ENCODE assay signal across 10 mouse cellular contexts in the genomic region with DNA sequence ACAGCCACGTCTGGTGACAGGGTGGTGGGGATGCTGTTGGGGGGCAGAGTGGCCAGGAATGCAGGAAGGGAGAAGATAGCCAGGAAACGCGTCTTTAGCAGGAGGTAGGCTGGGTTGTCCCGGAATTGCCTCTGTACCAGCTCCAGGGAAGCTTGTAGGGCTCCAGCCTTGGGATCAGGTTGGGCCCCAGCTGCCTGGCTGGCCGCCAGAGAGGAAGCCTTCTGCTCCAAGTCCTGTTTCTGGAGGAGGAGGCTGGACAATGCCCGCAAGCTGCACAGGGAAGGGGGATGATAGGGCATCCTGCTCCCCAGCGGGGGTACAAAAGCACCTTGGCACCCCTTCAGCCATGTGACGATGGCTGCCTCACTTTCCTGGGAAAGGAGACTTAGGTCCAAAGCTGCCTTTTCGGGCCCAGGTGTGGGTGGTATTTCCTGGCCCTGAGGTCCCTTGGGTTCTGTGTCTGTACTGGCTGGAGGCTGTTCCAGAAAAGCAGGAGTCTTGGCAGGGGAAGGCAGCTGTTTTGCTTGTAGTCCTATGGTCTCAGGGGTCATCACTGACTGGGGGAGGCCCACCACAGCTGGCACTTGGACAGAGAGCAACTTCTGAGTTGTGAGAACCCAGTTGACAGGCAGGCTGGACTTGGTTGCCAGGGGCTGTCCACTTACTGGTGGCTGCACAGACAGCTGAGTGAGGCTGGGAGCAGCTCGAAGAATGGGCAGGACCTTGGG. TPM values are rescaled to one million over a fixed set of nuclear protein-coding genes. Genes with fewer than 3 reads are reported as not detected.
DNase-seq lines count a peak whose midpoint lies in the region; ATAC-seq and TF ChIP-seq lines count a peak whose summit lies in the region.
"Had no signal": no experiment of that assay in that cellular context is flagged by ENCODE, and none has a peak within 500 bp of the region (broad histone marks: within the 10 kb centered on the region; RNA-seq: fewer than 3 reads in every experiment).

No protein-coding gene starts in this region.

- no peak overlapping the region for H3K4me2 ChIP-seq in liver, postnatal 0 days (ENCODE audit: low read depth, low read length)

- TF ChIP-seq CTCF in liver, postnatal 0 days (IDR thresholded peaks at IDR 0.05; ENCODE audit: low read depth): no peak

- DNase-seq in liver, postnatal 0 days: peak; percentile 49
- no peak for DNase-seq in liver
- DNase-seq in cerebellum, postnatal 36 days: peak; percentile 62 to 76
- DNase-seq in heart, postnatal 36 days: peak; percentile 84
- peak; percentile 66 for DNase-seq in ovary, adult 18-20 months (ENCODE audit: low spot score)
- DNase-seq in spleen, adult 18-20 months: no peak
- no peak for DNase-seq in layer of hippocampus, postnatal 25 days (ENCODE audit: extremely low spot score in 1 of 2, low spot score in 1 of 2)
- DNase-seq in thymus, postnatal 25 days: no peak

- no peak overlapping the region for H3K9ac ChIP-seq in liver, postnatal 0 days (replicated peaks)

- no peaks in the 10 kb centered on the region for H3K4me1 ChIP-seq in liver, postnatal 0 days (ENCODE audit: insufficient read depth)

- intact Hi-C loops in heart, postnatal 36 days (cut with DNase I): no loop called here

- H3K36me3 ChIP-seq in liver, postnatal 0 days (replicated peaks; ENCODE audit: insufficient read depth, low read length): peaks cover 35% of the 10 kb centered on the region

- no peaks in the 10 kb centered on the region for H3K27me3 ChIP-seq in liver, postnatal 0 days (ENCODE audit: insufficient read depth, low read length)

- no peak overlapping the region for H3K27ac ChIP-seq in liver, postnatal 0 days (ENCODE audit: low read depth)
- H3K27ac ChIP-seq: macrophage had no signal

- H3K9me3 ChIP-seq in liver, postnatal 0 days (ENCODE audit: low read length): no peaks in the 10 kb centered on the region
- H3K9me3 ChIP-seq: G1E had no signal

- no peak overlapping the region for H3K4me3 ChIP-seq in liver, postnatal 0 days (ENCODE audit: low read depth, low read length)

- no peak for TF ChIP-seq EP300 in liver, postnatal 0 days (IDR thresholded peaks at IDR 0.05; ENCODE audit: low read depth)

- ATAC-seq in liver, postnatal 0 days: no peak

- 78% methylated on average over 10 of the region's 10 CpGs for WGBS in liver, postnatal 0 days (ENCODE audit: insufficient replicate concordance)

RNA-seq across cellular contexts. Expression of gene Card9, which starts 4.2 kb away (rescaled TPM):
- 2.1 and 2.2 TPM in 2 replicates for polyA plus RNA-seq in liver, postnatal 0 days (2015; fragmentation: Nextera tagmentation; extraction: Ambion mirVana)
- total RNA-seq in heart, postnatal 36 days (2021): 1 to 10 TPM; 1.4 to 1.5 TPM
- total RNA-seq in layer of hippocampus, postnatal 25 days (2021): 1 to 10 TPM; 1.6 to 2.6 TPM

RNA-seq across cellular contexts. Expression of gene Dnlz, which starts 13.0 kb away (rescaled TPM):
- polyA plus RNA-seq in liver, postnatal 0 days (2015; fragmentation: Nextera tagmentation; extraction: Ambion mirVana): 7.5 and 7.9 TPM in 2 replicates
- 10 to 100 TPM; 21.1 to 21.4 TPM for total RNA-seq in heart, postnatal 36 days (2021)
- 10 to 100 TPM; 26.3 to 27.8 TPM for total RNA-seq in layer of hippocampus, postnatal 25 days (2021)

RNA-seq across cellular contexts. Expression of gene Snapc4, which starts 15.6 kb away (rescaled TPM):
- polyA plus RNA-seq in liver, postnatal 0 days (2015; fragmentation: Nextera tagmentation; extraction: Ambion mirVana): 5.0 and 5.5 TPM in 2 replicates
- total RNA-seq in heart, postnatal 36 days (2021): 1 to 10 TPM; 8.5 to 9.3 TPM
- 10 to 100 TPM; 43.8 to 82.5 TPM for total RNA-seq in layer of hippocampus, postnatal 25 days (2021)

RNA-seq across cellular contexts. Expression of gene Entr1, which starts 24.2 kb away (rescaled TPM):
- 28.0 and 29.0 TPM in 2 replicates for polyA plus RNA-seq in liver, postnatal 0 days (2015; fragmentation: Nextera tagmentation; extraction: Ambion mirVana)
- 10 to 100 TPM; 43.4 to 48.2 TPM for total RNA-seq in heart, postnatal 36 days (2021)
- total RNA-seq in layer of hippocampus, postnatal 25 days (2021): 100 to 1,000 TPM; 133 to 170 TPM

RNA-seq across cellular contexts. Expression of gene Pmpca, which starts 24.2 kb away (rescaled TPM):
- polyA plus RNA-seq in liver, postnatal 0 days (2015; fragmentation: Nextera tagmentation; extraction: Ambion mirVana): 38.8 and 41.3 TPM in 2 replicates
- total RNA-seq in heart, postnatal 36 days (2021): 100 to 1,000 TPM; 137 to 154 TPM
- total RNA-seq in layer of hippocampus, postnatal 25 days (2021): 10 to 100 TPM; 94.8 to 96.0 TPM

Comparison
In these comparisons a context has a peak if more than half of its experiments do, and no peak if none do; other contexts are left out.
1. DNase-seq: peak in liver, postnatal 0 days (single experiment), cerebellum, postnatal 36 days (2 of 2), heart, postnatal 36 days (2 of 2) and ovary, adult 18-20 months (single experiment); none in liver (single experiment), spleen, adult 18-20 months (0 of 2), layer of hippocampus, postnatal 25 days (0 of 2) and thymus, postnatal 25 days (single experiment).
2. RNA of gene Snapc4, which starts 15.6 kb away (total RNA-seq): 43.8 to 82.5 TPM in layer of hippocampus, postnatal 25 days; 8.5 to 9.3 TPM in heart, postnatal 36 days; every median in the first group is over 4 times any median in the second.